Mouse (Mus musculus) myocyte (in vitro differentiated cells): ENCODE measurements around the gene Aup1.

Source experiments
- MAX ChIP-seq: IDR thresholded peaks from one replicate; pipeline ENCODE4 v1.6.1; 2011; ENCODE audit warnings: low read depth, mild to moderate bottlenecking, control low read depth
- MYOG ChIP-seq, 3 experiments: IDR thresholded peaks; one replicate each; pipeline ENCODE4 v1.6.1; 2011; ENCODE audit warnings: control low read depth in 2 of 3, low read depth in 2 of 3, mild to moderate bottlenecking in 2 of 3; ENCODE audit not compliant: insufficient read length in 2 of 3, control insufficient read depth in 1 of 3, insufficient read depth in 1 of 3
- POLR2A ChIP-seq: IDR thresholded peaks from one replicate; pipeline ENCODE4 v1.6.1; 2011; ENCODE audit warnings: low read depth, mild to moderate bottlenecking, control low read depth, moderate library complexity; ENCODE audit not compliant: insufficient read length
- POLR2AphosphoS2 ChIP-seq: IDR thresholded peaks from one replicate; pipeline ENCODE4 v1.6.1; 2011; ENCODE audit warnings: low read depth, control low read depth; ENCODE audit not compliant: insufficient read length
- TCF12 ChIP-seq: IDR thresholded peaks from one replicate; pipeline ENCODE4 v1.6.1; 2011; ENCODE audit warnings: mild to moderate bottlenecking, control low read depth; ENCODE audit not compliant: poor library complexity, insufficient read depth, severe bottlenecking
- USF1 ChIP-seq: IDR thresholded peaks from one replicate; pipeline ENCODE4 v1.6.1; 2011; ENCODE audit warnings: low read depth, mild to moderate bottlenecking, control low read depth, moderate library complexity

GRCm38 (mm10) chr6:83011255-83011654 lies 43.1 kb upstream of the Aup1 start:
- TF ChIP-seq TCF12 (no peak), POLR2A (no peak), MAX (no peak), USF1 (no peak), POLR2AphosphoS2 (no peak), MYOG (IDR thresholded peaks at IDR 0.05; ENCODE audit: control insufficient read depth in 1 of 3, insufficient read depth in 1 of 3, insufficient read length in 2 of 3, low read depth in 2 of 3) (no peak)
